Mouse (Mus musculus): ENCODE results near the gene Ephb1. TPM values are rescaled to one million over a fixed set of nuclear protein-coding genes. Genes with fewer than 3 reads are reported as not detected.

The Ephb1 gene
- polyA plus RNA-seq, 1 experiment = not detected

DNA sequence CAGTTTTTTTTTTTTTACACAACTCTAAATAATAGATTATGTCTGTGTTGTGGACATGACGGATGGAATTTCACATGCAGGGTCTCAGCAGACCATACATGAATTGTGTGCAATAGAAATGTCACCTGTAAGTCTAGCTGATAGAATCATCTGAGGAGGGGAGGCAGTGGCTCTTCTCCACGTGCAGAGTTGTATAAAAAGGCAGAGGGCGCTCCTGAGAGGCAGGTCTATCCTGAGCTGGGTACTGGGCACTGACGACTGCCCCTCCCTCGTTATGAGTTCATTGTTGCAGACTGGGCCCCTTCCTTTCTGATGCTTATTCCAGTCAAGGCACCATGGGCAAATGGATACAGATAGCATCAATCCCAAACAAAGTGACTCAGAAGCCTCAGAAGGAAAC is 318.4 kb downstream of the Ephb1 start:
- H3K27ac ChIP-seq (ENCODE audit: insufficient read depth, low read depth, low read length) = no peak overlapping the region
- no peak for TF ChIP-seq POLR2A (IDR thresholded peaks at IDR 0.05; ENCODE audit: insufficient read depth, low read depth, low read length)
- no peak for TF ChIP-seq CTCF (IDR thresholded peaks at IDR 0.05; ENCODE audit: insufficient read depth, low read depth, low read length)
- H3K4me3 ChIP-seq (ENCODE audit: insufficient read depth, low read depth, low read length) = no peak overlapping the region
- WGBS = 73% methylated on average over 5 of the region's 5 CpGs
- peaks cover 4% of the 10 kb centered on the region for H3K4me1 ChIP-seq (ENCODE audit: control insufficient read depth, insufficient read depth, low read length)

DNA sequence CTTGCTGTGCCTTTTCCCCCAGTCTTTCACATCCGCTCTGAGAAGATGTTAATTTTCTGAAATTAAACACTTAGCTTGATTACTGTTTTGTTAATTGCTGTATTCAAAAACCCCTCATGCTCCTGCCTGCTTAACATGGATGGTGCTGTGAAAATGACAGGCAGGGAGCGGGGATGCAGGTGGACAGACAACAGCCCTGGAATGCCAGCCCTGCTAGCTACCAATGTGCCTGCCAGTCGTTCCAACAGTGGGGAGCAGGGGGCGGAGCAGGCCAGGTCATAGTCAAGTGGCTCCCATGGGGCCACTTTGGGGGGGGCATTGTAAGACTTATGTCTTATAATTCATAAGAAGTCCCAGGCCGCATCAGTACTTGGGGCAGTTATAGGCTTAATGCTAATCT is 321.3 kb downstream of the Ephb1 start:
- H3K4me1 ChIP-seq (ENCODE audit: control insufficient read depth, insufficient read depth, low read length) = peaks cover 4% of the 10 kb centered on the region
- H3K27ac ChIP-seq (ENCODE audit: insufficient read depth, low read depth, low read length) = no peak overlapping the region
- TF ChIP-seq CTCF (IDR thresholded peaks at IDR 0.05; ENCODE audit: insufficient read depth, low read depth, low read length) (no peak), POLR2A (IDR thresholded peaks at IDR 0.05; ENCODE audit: insufficient read depth, low read depth, low read length) (no peak)
- WGBS = 57% methylated on average over 5 of the region's 5 CpGs
- H3K4me3 ChIP-seq (ENCODE audit: insufficient read depth, low read depth, low read length) = no peak overlapping the region

DNA sequence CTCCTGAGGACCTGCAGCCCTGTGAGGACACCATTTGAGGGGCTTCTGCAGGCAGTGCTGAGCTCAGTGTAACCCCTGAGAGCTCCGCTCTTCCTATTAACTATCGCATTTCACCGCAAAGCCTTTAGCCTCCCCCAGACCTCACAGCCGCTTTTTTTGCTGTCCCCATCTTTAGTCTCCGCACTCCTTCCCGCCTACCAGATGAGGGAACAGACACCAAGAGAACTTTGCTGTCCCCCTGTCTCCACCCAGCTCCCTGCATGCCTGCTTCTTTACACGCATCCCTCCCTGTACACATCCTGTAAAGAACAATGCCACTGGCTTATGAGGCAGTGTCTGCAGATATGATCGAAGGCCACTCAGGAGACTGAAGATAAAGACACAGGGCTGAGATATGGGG is 322.1 kb downstream of the Ephb1 start:
- no peak overlapping the region for H3K4me3 ChIP-seq (ENCODE audit: insufficient read depth, low read depth, low read length)
- peaks cover 4% of the 10 kb centered on the region for H3K4me1 ChIP-seq (ENCODE audit: control insufficient read depth, insufficient read depth, low read length)
- no peak overlapping the region for H3K27ac ChIP-seq (ENCODE audit: insufficient read depth, low read depth, low read length)
- 77% methylated on average over 8 of the region's 8 CpGs for WGBS
- TF ChIP-seq POLR2A (IDR thresholded peaks at IDR 0.05; ENCODE audit: insufficient read depth, low read depth, low read length) (no peak), CTCF (IDR thresholded peaks at IDR 0.05; ENCODE audit: insufficient read depth, low read depth, low read length) (no peak)

DNA sequence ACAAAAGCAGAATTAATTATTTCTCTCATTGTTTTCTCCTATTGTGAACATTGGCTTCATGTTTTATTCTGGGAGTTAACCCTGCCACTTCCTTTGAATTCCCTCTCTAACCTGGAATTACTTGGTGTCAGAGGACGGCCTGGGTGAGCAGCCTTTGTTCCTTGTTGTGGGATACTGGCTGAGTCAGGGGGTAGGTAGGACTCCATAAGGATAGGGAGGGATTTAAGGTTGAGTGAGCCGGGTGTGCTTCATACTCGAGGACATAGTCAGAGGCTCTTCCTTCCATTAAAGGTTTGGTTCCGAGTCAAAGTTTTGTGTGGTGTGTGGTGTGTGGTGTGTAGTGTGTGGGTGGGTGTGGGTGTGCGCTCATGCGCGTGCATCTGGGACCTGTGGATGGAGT is 324.8 kb downstream of the Ephb1 start:
- Histone ChIP-seq H3K4me3 (ENCODE audit: insufficient read depth, low read depth, low read length) (no peak overlapping the region), H3K4me1 (ENCODE audit: control insufficient read depth, insufficient read depth, low read length) (peaks cover 4% of the 10 kb centered on the region), H3K27ac (ENCODE audit: insufficient read depth, low read depth, low read length) (no peak overlapping the region)
- WGBS = 77% methylated on average over 7 of the region's 7 CpGs
- TF ChIP-seq POLR2A (IDR thresholded peaks at IDR 0.05; ENCODE audit: insufficient read depth, low read depth, low read length) = no peak
- no peak for TF ChIP-seq CTCF (IDR thresholded peaks at IDR 0.05; ENCODE audit: insufficient read depth, low read depth, low read length)

DNA sequence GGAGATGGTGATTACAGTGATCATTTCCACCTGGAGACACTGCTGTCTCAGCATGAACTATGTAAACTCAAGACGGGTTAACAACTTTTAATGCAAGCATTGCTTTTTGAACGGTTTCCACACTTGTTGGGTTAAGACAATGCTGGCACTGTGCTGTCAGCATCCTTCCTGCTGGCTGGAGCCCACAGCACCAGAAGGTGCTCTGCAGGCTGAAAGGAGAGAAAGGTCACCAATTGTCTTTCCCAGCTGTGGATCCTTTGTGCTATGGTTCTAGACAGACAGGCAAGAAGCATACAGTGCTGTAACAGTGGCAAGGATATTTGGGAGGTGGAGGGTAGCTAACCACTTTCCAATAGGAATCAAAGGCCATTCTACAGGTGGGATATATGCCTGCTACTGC is 328.4 kb downstream of the Ephb1 start:
- WGBS = 69% methylated on average over 2 of the region's 2 CpGs
- Histone ChIP-seq H3K4me3 (ENCODE audit: insufficient read depth, low read depth, low read length) (no peak overlapping the region), H3K27ac (ENCODE audit: insufficient read depth, low read depth, low read length) (no peak overlapping the region), H3K4me1 (ENCODE audit: control insufficient read depth, insufficient read depth, low read length) (no peaks in the 10 kb centered on the region; the same call in none of the 2 replicates)
- TF ChIP-seq POLR2A (IDR thresholded peaks at IDR 0.05; ENCODE audit: insufficient read depth, low read depth, low read length) = no peak
- no peak for TF ChIP-seq CTCF (IDR thresholded peaks at IDR 0.05; ENCODE audit: insufficient read depth, low read depth, low read length)

DNA sequence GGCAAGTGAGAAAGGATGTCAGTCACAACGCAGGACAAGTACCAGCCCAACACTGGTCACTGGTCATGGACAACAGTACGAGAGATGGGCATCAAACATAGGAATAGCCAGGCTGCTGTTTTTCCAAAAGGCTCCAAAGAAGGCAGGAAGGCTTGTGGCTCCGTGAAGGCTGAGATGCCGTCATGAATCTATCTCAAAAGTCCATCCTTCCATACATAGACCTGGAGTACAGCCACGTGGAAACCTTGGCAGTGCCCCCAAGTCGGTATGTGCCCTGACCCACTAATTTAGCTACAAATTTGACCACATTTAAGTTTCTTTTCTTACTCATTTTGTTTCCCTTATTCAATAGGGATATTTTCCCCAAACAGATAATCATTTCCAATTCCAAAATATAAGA is 329.4 kb downstream of the Ephb1 start:
- no peaks in the 10 kb centered on the region; the same call in 1 of the 2 replicates for H3K4me1 ChIP-seq (ENCODE audit: control insufficient read depth, insufficient read depth, low read length)
- no peak overlapping the region for H3K4me3 ChIP-seq (ENCODE audit: insufficient read depth, low read depth, low read length)
- H3K27ac ChIP-seq (ENCODE audit: insufficient read depth, low read depth, low read length) = no peak overlapping the region
- 92% methylated on average over 6 of the region's 6 CpGs for WGBS
- no peak for TF ChIP-seq POLR2A (IDR thresholded peaks at IDR 0.05; ENCODE audit: insufficient read depth, low read depth, low read length)
- no peak for TF ChIP-seq CTCF (IDR thresholded peaks at IDR 0.05; ENCODE audit: insufficient read depth, low read depth, low read length)

DNA sequence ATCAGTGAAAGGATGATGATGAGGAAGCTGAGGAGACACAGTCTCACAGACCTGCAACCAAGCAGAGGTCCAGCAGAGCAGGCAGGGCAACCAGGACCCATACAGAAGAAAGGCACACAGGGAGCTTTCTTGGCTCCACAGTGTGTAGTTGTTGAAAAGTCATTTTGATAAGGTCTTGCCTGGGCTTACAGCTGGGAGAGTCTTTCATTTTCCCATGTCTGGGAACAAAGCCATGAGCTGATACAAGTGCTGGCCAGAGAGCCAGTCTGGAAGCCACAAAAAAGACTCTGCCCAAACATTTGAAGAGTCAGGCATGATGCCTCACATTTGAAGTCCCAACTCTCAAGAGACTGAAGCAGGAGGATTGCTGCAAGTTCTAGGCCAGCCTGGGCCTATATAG is 339.0 kb downstream of the Ephb1 start:
- Histone ChIP-seq H3K27ac (ENCODE audit: insufficient read depth, low read depth, low read length) (no peak overlapping the region), H3K4me1 (ENCODE audit: control insufficient read depth, insufficient read depth, low read length) (no peaks in the 10 kb centered on the region), H3K4me3 (ENCODE audit: insufficient read depth, low read depth, low read length) (no peak overlapping the region)
- no peak for TF ChIP-seq POLR2A (IDR thresholded peaks at IDR 0.05; ENCODE audit: insufficient read depth, low read depth, low read length)

DNA sequence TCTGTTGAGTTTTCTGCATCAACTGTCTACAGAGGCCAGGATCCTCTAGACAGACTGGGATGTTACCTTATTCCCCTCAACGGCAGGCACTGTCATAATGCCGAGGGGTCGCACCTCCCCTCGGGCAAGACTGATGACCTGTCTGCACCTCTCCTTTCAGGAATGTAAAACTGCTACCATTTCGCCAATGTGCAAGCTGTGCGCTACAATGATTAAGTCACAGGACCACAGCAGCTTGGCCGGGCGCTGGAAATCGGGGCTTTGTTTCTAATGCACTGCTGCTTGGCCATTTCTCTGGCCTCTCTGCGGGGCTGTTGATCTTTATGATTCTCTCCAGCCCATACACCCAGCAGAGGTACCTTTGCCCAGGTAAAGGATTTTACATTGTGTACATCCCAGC is 346.8 kb downstream of the Ephb1 start:
- WGBS = 93% methylated on average over 10 of the region's 10 CpGs
- Histone ChIP-seq H3K4me3 (ENCODE audit: insufficient read depth, low read depth, low read length) (no peak overlapping the region), H3K4me1 (ENCODE audit: control insufficient read depth, insufficient read depth, low read length) (no peaks in the 10 kb centered on the region; the same call in 1 of the 2 replicates), H3K27ac (ENCODE audit: insufficient read depth, low read depth, low read length) (no peak overlapping the region)
- TF ChIP-seq POLR2A (IDR thresholded peaks at IDR 0.05; ENCODE audit: insufficient read depth, low read depth, low read length) (no peak), CTCF (IDR thresholded peaks at IDR 0.05; ENCODE audit: insufficient read depth, low read depth, low read length) (no peak)

DNA sequence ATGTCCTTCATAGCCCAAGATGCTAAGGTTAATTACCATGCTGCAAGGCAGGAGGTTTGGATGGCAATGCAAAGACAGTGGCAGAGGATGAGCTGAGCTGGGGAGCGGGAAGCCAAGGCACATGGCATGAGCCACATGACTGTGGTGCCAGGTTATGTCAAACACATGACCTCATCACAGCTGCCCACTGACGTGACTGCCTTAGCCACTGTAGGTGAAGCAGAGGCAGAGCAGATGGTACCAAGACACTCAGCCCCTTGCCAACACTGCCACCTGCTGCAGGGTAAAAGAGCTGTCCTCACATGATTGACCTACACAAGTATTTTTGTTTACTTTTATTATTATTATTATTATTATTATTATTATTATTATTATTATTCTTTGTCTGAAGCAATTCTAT is 348.0 kb downstream of the Ephb1 start:
- H3K4me1 ChIP-seq (ENCODE audit: control insufficient read depth, insufficient read depth, low read length) = no peaks in the 10 kb centered on the region; the same call in 1 of the 2 replicates
- TF ChIP-seq POLR2A (IDR thresholded peaks at IDR 0.05; ENCODE audit: insufficient read depth, low read depth, low read length) = no peak
- TF ChIP-seq CTCF (IDR thresholded peaks at IDR 0.05; ENCODE audit: insufficient read depth, low read depth, low read length) = no peak
- no peak overlapping the region for H3K4me3 ChIP-seq (ENCODE audit: insufficient read depth, low read depth, low read length)
- no peak overlapping the region for H3K27ac ChIP-seq (ENCODE audit: insufficient read depth, low read depth, low read length)
- 54% methylated on average over 2 of the region's 2 CpGs for WGBS

DNA sequence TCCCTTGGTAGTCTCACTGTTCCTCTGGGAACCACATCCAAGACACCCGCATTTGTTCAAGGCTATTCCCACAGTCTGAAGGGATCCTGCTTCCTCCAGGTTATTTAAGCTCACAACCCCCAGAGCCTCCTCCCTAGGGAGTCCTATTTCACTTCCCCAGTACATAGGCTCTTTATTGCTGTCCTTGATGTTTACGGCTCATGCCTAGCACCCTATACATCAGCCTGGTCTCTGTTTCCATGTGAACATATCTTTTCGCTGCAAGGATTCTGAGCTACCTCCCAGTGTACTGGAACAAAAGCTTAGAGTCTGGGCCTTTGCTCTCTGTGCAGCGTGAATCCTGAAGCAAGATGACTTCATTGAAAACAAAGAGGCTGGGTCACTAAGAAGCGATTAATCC is 351.6 kb downstream of the Ephb1 start:
- TF ChIP-seq POLR2A (IDR thresholded peaks at IDR 0.05; ENCODE audit: insufficient read depth, low read depth, low read length) (no peak), CTCF (IDR thresholded peaks at IDR 0.05; ENCODE audit: insufficient read depth, low read depth, low read length) (no peak)
- Histone ChIP-seq H3K27ac (ENCODE audit: insufficient read depth, low read depth, low read length) (no peak overlapping the region), H3K4me3 (ENCODE audit: insufficient read depth, low read depth, low read length) (no peak overlapping the region), H3K4me1 (ENCODE audit: control insufficient read depth, insufficient read depth, low read length) (no peaks in the 10 kb centered on the region)
- WGBS = 86% methylated on average over 5 of the region's 5 CpGs

All from olfactory bulb, adult 2 months (tissue).